Mouse (Mus musculus): ENCODE measurements around the gene Nrxn1. TPM values are rescaled to one million over a fixed set of nuclear protein-coding genes. Genes with fewer than 3 reads are reported as not detected.

Gene Nrxn1
- polyA plus RNA-seq, 1 experiment, result 0.05 TPM

DNA sequence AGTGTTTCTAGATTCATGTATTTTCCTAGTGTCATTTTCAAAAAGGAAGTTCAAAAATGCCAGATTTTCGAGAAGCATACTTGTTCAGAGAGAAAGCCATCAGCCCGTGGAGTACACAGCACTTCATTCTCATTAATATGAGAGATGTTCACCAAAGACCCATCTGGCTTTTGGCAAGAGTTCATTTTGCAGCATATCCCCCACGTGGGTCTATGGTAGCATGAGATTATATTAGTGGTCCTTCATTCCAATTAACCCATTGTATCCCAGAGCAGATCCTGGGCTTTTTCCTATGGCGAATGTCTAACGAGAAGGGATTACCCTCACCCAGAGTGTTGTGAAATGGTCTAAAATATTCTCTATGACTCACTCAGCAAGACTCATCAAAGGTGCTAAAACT, 1032.0 kb downstream of the Nrxn1 start:
- Histone ChIP-seq H3K4me2 (ENCODE audit: low read depth) (no peak overlapping the region), H3K4me3 (no peak overlapping the region), H3K27me3 (ENCODE audit: control insufficient read depth, insufficient read depth, insufficient read length) (no peaks in the 10 kb centered on the region), H3ac (ENCODE audit: control insufficient read depth, insufficient read length) (no peak overlapping the region), H3K79me2 (ENCODE audit: control insufficient read depth, insufficient read depth) (no peaks in the 10 kb centered on the region), H3K36me3 (ENCODE audit: control insufficient read depth, insufficient read depth) (no peaks in the 10 kb centered on the region)
- TF ChIP-seq POLR2AphosphoS2 (IDR thresholded peaks at IDR 0.05; ENCODE audit: insufficient read length, low read depth) (no peak), SRF (IDR thresholded peaks at IDR 0.05; ENCODE audit: control insufficient read depth, insufficient read length, low read depth) (no peak), TCF12 (IDR thresholded peaks at IDR 0.05; ENCODE audit: insufficient read depth, poor library complexity, severe bottlenecking) (no peak), MAX (IDR thresholded peaks at IDR 0.05; ENCODE audit: low read depth) (no peak), MYOG (IDR thresholded peaks at IDR 0.05; ENCODE audit: control insufficient read depth in 1 of 3, insufficient read depth in 1 of 3, insufficient read length in 2 of 3, low read depth in 2 of 3) (no peak), MYOD1 (IDR thresholded peaks at IDR 0.05; ENCODE audit: control insufficient read depth in 1 of 3, insufficient read length in 2 of 3, low read depth in 2 of 3) (no peak), E2F4 (IDR thresholded peaks at IDR 0.05; ENCODE audit: insufficient read depth) (no peak), CEBPB (IDR thresholded peaks at IDR 0.05; ENCODE audit: insufficient read depth, poor library complexity, severe bottlenecking) (no peak), POLR2A (IDR thresholded peaks at IDR 0.05; ENCODE audit: insufficient read length, low read depth) (no peak), TCF3 (IDR thresholded peaks at IDR 0.05; ENCODE audit: insufficient read length, low read depth) (no peak), USF1 (IDR thresholded peaks at IDR 0.05; ENCODE audit: low read depth) (no peak), REST (IDR thresholded peaks at IDR 0.05; ENCODE audit: insufficient read depth, insufficient read length) (no peak)

- no peak overlapping the region for H3K4me2 ChIP-seq (ENCODE audit: low read depth)
- no peak overlapping the region for H3K4me3 ChIP-seq
- H3K79me2 ChIP-seq (ENCODE audit: control insufficient read depth, insufficient read depth), result no peaks in the 10 kb centered on the region
- H3K27me3 ChIP-seq (ENCODE audit: control insufficient read depth, insufficient read depth, insufficient read length), result no peaks in the 10 kb centered on the region
- no peak overlapping the region for H3ac ChIP-seq (ENCODE audit: control insufficient read depth, insufficient read length)
- TF ChIP-seq TCF12 (IDR thresholded peaks at IDR 0.05; ENCODE audit: insufficient read depth, poor library complexity, severe bottlenecking) (no peak), CEBPB (IDR thresholded peaks at IDR 0.05; ENCODE audit: insufficient read depth, poor library complexity, severe bottlenecking) (0 out of 2 replicates have a peak, but pooled peaks have one; percentile 9)
- no peaks in the 10 kb centered on the region for H3K36me3 ChIP-seq (ENCODE audit: control insufficient read depth, insufficient read depth)
Measured at GRCm38 (mm10) chr17:90060168-90060567, 1032.7 kb downstream of the Nrxn1 start.

GRCm38 (mm10) chr17:90059320-90060111, 1033.4 kb downstream of the Nrxn1 start:
- H3K27me3 ChIP-seq (ENCODE audit: control insufficient read depth, insufficient read depth, insufficient read length), result no peaks in the 10 kb centered on the region
- no peaks in the 10 kb centered on the region for H3K79me2 ChIP-seq (ENCODE audit: control insufficient read depth, insufficient read depth)
- TF ChIP-seq POLR2AphosphoS2 (IDR thresholded peaks at IDR 0.05; ENCODE audit: insufficient read length, low read depth) (no peak), CEBPB (IDR thresholded peaks at IDR 0.05; ENCODE audit: insufficient read depth, poor library complexity, severe bottlenecking) (no peak)
- no peaks in the 10 kb centered on the region for H3K36me3 ChIP-seq (ENCODE audit: control insufficient read depth, insufficient read depth)
- H3ac ChIP-seq (ENCODE audit: control insufficient read depth, insufficient read length), result no peak overlapping the region
- H3K4me3 ChIP-seq, result no peak overlapping the region
- no peak overlapping the region for H3K4me2 ChIP-seq (ENCODE audit: low read depth)

- H3K79me2 ChIP-seq (ENCODE audit: control insufficient read depth, insufficient read depth), result no peaks in the 10 kb centered on the region
- no peak overlapping the region for H3ac ChIP-seq (ENCODE audit: control insufficient read depth, insufficient read length)
- H3K4me3 ChIP-seq, result no peak overlapping the region
- no peaks in the 10 kb centered on the region for H3K27me3 ChIP-seq (ENCODE audit: control insufficient read depth, insufficient read depth, insufficient read length)
- no peak for TF ChIP-seq USF1 (IDR thresholded peaks at IDR 0.05; ENCODE audit: low read depth)
- TF ChIP-seq CEBPB (IDR thresholded peaks at IDR 0.05; ENCODE audit: insufficient read depth, poor library complexity, severe bottlenecking), result no peak
- TF ChIP-seq SRF (IDR thresholded peaks at IDR 0.05; ENCODE audit: control insufficient read depth, insufficient read length, low read depth), result no peak
- no peak for TF ChIP-seq REST (IDR thresholded peaks at IDR 0.05; ENCODE audit: insufficient read depth, insufficient read length)
- no peak for TF ChIP-seq POLR2A (IDR thresholded peaks at IDR 0.05; ENCODE audit: insufficient read length, low read depth)
- no peak for TF ChIP-seq POLR2AphosphoS2 (IDR thresholded peaks at IDR 0.05; ENCODE audit: insufficient read length, low read depth)
- no peak for TF ChIP-seq TCF12 (IDR thresholded peaks at IDR 0.05; ENCODE audit: insufficient read depth, poor library complexity, severe bottlenecking)
- no peak for TF ChIP-seq E2F4 (IDR thresholded peaks at IDR 0.05; ENCODE audit: insufficient read depth)
- H3K36me3 ChIP-seq (ENCODE audit: control insufficient read depth, insufficient read depth), result no peaks in the 10 kb centered on the region
- H3K4me2 ChIP-seq (ENCODE audit: low read depth), result no peak overlapping the region
Measured at GRCm38 (mm10) chr17:90054312-90054711, 1038.6 kb downstream of the Nrxn1 start.

- H3K27me3 ChIP-seq (ENCODE audit: control insufficient read depth, insufficient read depth, insufficient read length), result no peaks in the 10 kb centered on the region
- H3K4me2 ChIP-seq (ENCODE audit: low read depth), result no peak overlapping the region
- H3K79me2 ChIP-seq (ENCODE audit: control insufficient read depth, insufficient read depth), result no peaks in the 10 kb centered on the region
- TF ChIP-seq POLR2A (IDR thresholded peaks at IDR 0.05; ENCODE audit: insufficient read length, low read depth), result no peak
- H3ac ChIP-seq (ENCODE audit: control insufficient read depth, insufficient read length), result no peak overlapping the region
- H3K36me3 ChIP-seq (ENCODE audit: control insufficient read depth, insufficient read depth), result no peaks in the 10 kb centered on the region
- H3K4me3 ChIP-seq, result no peak overlapping the region
Measured at GRCm38 (mm10) chr17:90039316-90039715, 1053.6 kb downstream of the Nrxn1 start.
